Mouse (Mus musculus) embryonic facial prominence, embryonic 13.5 days (tissue): ENCODE measurements around the gene Hs3st6. TPM values are rescaled to one million over a fixed set of nuclear protein-coding genes. Genes with fewer than 3 reads are reported as not detected.
"Not testable (repeated sequence)": the region's sequence is repeated elsewhere in the genome, so short reads cannot be mapped to it uniquely, and the experiment has no call there.

ENCODE experiments used
- ATAC-seq: fragments of 200-750 bp; cut with Nextera tagmentation; 2 replicates; pipeline ENCODE4 v1.8.0; 2017; ENCODE audit warnings: low read depth; ENCODE audit not compliant: insufficient number of reproducible peaks, insufficient read depth, low FRiP score, low TSS enrichment
- H3K27ac ChIP-seq: fragments of 300-500 bp; sonication (generic); 2 replicates; pipeline ENCODE4 v1.5.1; 2015; ENCODE audit warnings: moderate library complexity, mild to moderate bottlenecking, inconsistent platforms
- H3K27me3 ChIP-seq: fragments of 300-500 bp; sonication (generic); 2 replicates; pipeline ENCODE4 v1.6.1; 2015; ENCODE audit warnings: mild to moderate bottlenecking, inconsistent platforms
- H3K36me3 ChIP-seq: fragments of 300-500 bp; sonication (generic); 2 replicates; pipeline ENCODE4 v1.6.1; 2015; ENCODE audit warnings: mild to moderate bottlenecking, inconsistent platforms
- H3K4me1 ChIP-seq: fragments of 300-500 bp; sonication (generic); 2 replicates; pipeline ENCODE4 v1.6.1; 2015; ENCODE audit warnings: inconsistent platforms
- H3K4me2 ChIP-seq: fragments of 300-500 bp; sonication (generic); 2 replicates; pipeline ENCODE4 v1.6.1; 2015; ENCODE audit warnings: moderate library complexity, mild to moderate bottlenecking, inconsistent platforms
- H3K4me3 ChIP-seq: fragments of 300-500 bp; sonication (generic); 2 replicates; pipeline ENCODE4 v1.5.1; 2015; ENCODE audit warnings: mild to moderate bottlenecking, inconsistent platforms
- H3K9ac ChIP-seq: fragments of 300-500 bp; sonication (generic); 2 replicates; pipeline ENCODE4 v1.6.1; 2015; ENCODE audit warnings: mild to moderate bottlenecking, inconsistent platforms
- H3K9me3 ChIP-seq: fragments of 300-500 bp; sonication (generic); 2 replicates; pipeline ENCODE4 v1.6.1; 2016; ENCODE audit warnings: inconsistent platforms
- WGBS: fragments of 180-500 bp; shearing (Covaris S2); methylation state at CpG from one replicate; pipeline ENCODE4 v1.1.7; 2015; ENCODE audit warnings: mixed read lengths; 5-methylcytosine and 5-hydroxymethylcytosine counted together
- polyA plus RNA-seq: library from polyadenylated mRNA; unstranded; fragments of >200 nt; fragmentation: Nextera tagmentation; extraction: Ambion mirVana; gene quantifications from 2 replicates; pipeline ENCODE4 v1.2.1, GENCODE M21; 2015

The Hs3st6 gene
- polyA plus RNA-seq, 1 experiment from 2014 or later, result 21.6 TPM

GRCm38 (mm10) chr17:24720616-24721015 lies 32.2 kb upstream of the Hs3st6 start:
- not testable (repeated sequence) for H3K27me3 ChIP-seq, ATAC-seq, H3K9me3 ChIP-seq
- peaks cover 32% of the 10 kb centered on the region for H3K4me1 ChIP-seq
- H3K9ac ChIP-seq, result peak overlapping the region; percentile 97
- H3K4me2 ChIP-seq, result peak overlapping the region; percentile 89
- WGBS, result 1% methylated on average over 11 of the region's 11 CpGs
- H3K4me3 ChIP-seq, result peak overlapping the region; percentile 91
- H3K36me3 ChIP-seq, result peaks cover 44% of the 10 kb centered on the region
- peak overlapping the region; percentile 83; the same call in 1 of the 2 replicates for H3K27ac ChIP-seq

- Histone ChIP-seq H3K9ac (peak overlapping the region; percentile 73), H3K4me3 (peak overlapping the region; percentile 91), H3K36me3 (peaks cover 37% of the 10 kb centered on the region), H3K4me2 (peak overlapping the region; percentile 89), H3K4me1 (peaks cover 32% of the 10 kb centered on the region)
- not testable (repeated sequence) for H3K9me3 ChIP-seq, H3K27ac ChIP-seq, ATAC-seq, H3K27me3 ChIP-seq
- WGBS, result 66% methylated on average over 7 of the region's 7 CpGs
These were observed 31.3 kb upstream of the Hs3st6 start for GRCm38 (mm10) chr17:24721383-24721955.

- no peak for ATAC-seq
- no peaks in the 10 kb centered on the region for H3K9me3 ChIP-seq
- peak overlapping the region; percentile 89 for H3K4me2 ChIP-seq
- peaks cover 28% of the 10 kb centered on the region for H3K36me3 ChIP-seq
- H3K27me3 ChIP-seq, result no peaks in the 10 kb centered on the region
- peak overlapping the region; percentile 54 for H3K9ac ChIP-seq
- WGBS, result 37% methylated on average over 13 of the region's 13 CpGs
- H3K4me3 ChIP-seq, result peak overlapping the region; percentile 91
- H3K4me1 ChIP-seq, result peaks cover 32% of the 10 kb centered on the region
- peak overlapping the region; percentile 33; the same call in 1 of the 2 replicates for H3K27ac ChIP-seq
These were observed 30.4 kb upstream of the Hs3st6 start for GRCm38 (mm10) chr17:24722220-24722924.

- H3K4me3 ChIP-seq, result peak overlapping the region; percentile 83
- ATAC-seq, result no peak
- peak overlapping the region; percentile 85 for H3K27ac ChIP-seq
- peaks cover 32% of the 10 kb centered on the region for H3K4me1 ChIP-seq
- peak overlapping the region; percentile 89 for H3K4me2 ChIP-seq
- 3% methylated on average over 12 of the region's 12 CpGs for WGBS
- peak overlapping the region; percentile 97 for H3K9ac ChIP-seq
- no peaks in the 10 kb centered on the region for H3K27me3 ChIP-seq
- H3K9me3 ChIP-seq, result no peaks in the 10 kb centered on the region
- peaks cover 20% of the 10 kb centered on the region for H3K36me3 ChIP-seq
These were observed 29.5 kb upstream of the Hs3st6 start for GRCm38 (mm10) chr17:24723122-24723880.

- peaks cover 16% of the 10 kb centered on the region for H3K36me3 ChIP-seq
- H3K9me3 ChIP-seq, result no peaks in the 10 kb centered on the region
- WGBS, result under 1% methylated on average over 15 of the region's 15 CpGs
- peak overlapping the region; percentile 89 for H3K4me2 ChIP-seq
- peaks cover 28% of the 10 kb centered on the region for H3K4me1 ChIP-seq
- peak overlapping the region; percentile 97 for H3K9ac ChIP-seq
- H3K27ac ChIP-seq, result peak overlapping the region; percentile 85
- H3K4me3 ChIP-seq, result peak overlapping the region; percentile 83
- ATAC-seq, result no peak
- no peaks in the 10 kb centered on the region for H3K27me3 ChIP-seq
These were observed 29.0 kb upstream of the Hs3st6 start for GRCm38 (mm10) chr17:24723881-24724180.

- Histone ChIP-seq H3K27me3 (no peaks in the 10 kb centered on the region), H3K36me3 (peaks cover 16% of the 10 kb centered on the region), H3K27ac (peak within 1 kb of the TSS; percentile 85), H3K4me1 (peaks cover 26% of the 10 kb centered on the region), H3K9ac (peak within 1 kb of the TSS; percentile 97), H3K4me2 (peak within 1 kb of the TSS; percentile 89), H3K9me3 (no peaks in the 10 kb centered on the region), H3K4me3 (peak within 1 kb of the TSS; percentile 83)
- WGBS, result under 1% methylated on average over 30 of the region's 30 CpGs
- peak; percentile 75 for ATAC-seq
These were observed 28.6 kb upstream of the Hs3st6 start, which contains the start of gene Ndufb10 for GRCm38 (mm10) chr17:24724184-24724583. TSS of gene Ndufb10 (minus strand) at chr17:24724478.

GRCm38 (mm10) chr17:24725637-24726390 lies 27.0 kb upstream of the Hs3st6 start:
- Histone ChIP-seq H3K4me1 (peaks cover 26% of the 10 kb centered on the region), H3K27ac (no peak overlapping the region), H3K27me3 (no peaks in the 10 kb centered on the region), H3K36me3 (peaks cover 16% of the 10 kb centered on the region), H3K4me3 (no peak overlapping the region), H3K9ac (no peak overlapping the region), H3K4me2 (no peak overlapping the region), H3K9me3 (no peaks in the 10 kb centered on the region)
- WGBS, result 67% methylated on average over 3 of the region's 3 CpGs
- no peak for ATAC-seq

GRCm38 (mm10) chr17:24727618-24728017 lies 25.2 kb upstream of the Hs3st6 start, which contains the start of gene Rpl3l:
TSS of gene Rpl3l (plus strand) at chr17:24727820.
- no peak for ATAC-seq
- Histone ChIP-seq H3K9ac (peak within 1 kb of the TSS; percentile 46; the same call in 1 of the 2 replicates), H3K36me3 (peaks cover under 1% of the 10 kb centered on the region; the same call in 1 of the 2 replicates), H3K4me3 (no peak within 1 kb of the TSS), H3K27me3 (no peaks in the 10 kb centered on the region), H3K9me3 (no peaks in the 10 kb centered on the region), H3K27ac (no peak within 1 kb of the TSS), H3K4me2 (no peak within 1 kb of the TSS), H3K4me1 (peaks cover 10% of the 10 kb centered on the region)
- WGBS, result 72% methylated on average over 2 of the region's 2 CpGs

GRCm38 (mm10) chr17:24728184-24728583 lies 24.6 kb upstream of the Hs3st6 start:
- peaks cover 5% of the 10 kb centered on the region for H3K4me1 ChIP-seq
- ATAC-seq, result no peak
- H3K9ac ChIP-seq, result no peak overlapping the region
- H3K36me3 ChIP-seq, result no peaks in the 10 kb centered on the region
- no peaks in the 10 kb centered on the region for H3K27me3 ChIP-seq
- no peak overlapping the region for H3K27ac ChIP-seq
- 74% methylated on average over 17 of the region's 17 CpGs for WGBS
- H3K4me2 ChIP-seq, result no peak overlapping the region
- H3K4me3 ChIP-seq, result no peak overlapping the region
- H3K9me3 ChIP-seq, result no peaks in the 10 kb centered on the region

GRCm38 (mm10) chr17:24729067-24729466 lies 23.7 kb upstream of the Hs3st6 start:
- Histone ChIP-seq H3K9me3 (no peaks in the 10 kb centered on the region), H3K36me3 (no peaks in the 10 kb centered on the region), H3K4me2 (no peak overlapping the region), H3K27ac (no peak overlapping the region), H3K4me3 (no peak overlapping the region), H3K4me1 (no peaks in the 10 kb centered on the region), H3K27me3 (no peaks in the 10 kb centered on the region), H3K9ac (no peak overlapping the region)
- ATAC-seq, result no peak
- WGBS, result 77% methylated on average over 6 of the region's 6 CpGs

- no peak for ATAC-seq
- Histone ChIP-seq H3K27ac (no peak overlapping the region), H3K4me1 (peaks cover under 1% of the 10 kb centered on the region; the same call in 1 of the 2 replicates), H3K36me3 (no peaks in the 10 kb centered on the region), H3K9me3 (no peaks in the 10 kb centered on the region), H3K9ac (no peak overlapping the region), H3K27me3 (no peaks in the 10 kb centered on the region), H3K4me3 (no peak overlapping the region), H3K4me2 (no peak overlapping the region)
- 81% methylated on average over 14 of the region's 14 CpGs for WGBS
These were observed 22.0 kb upstream of the Hs3st6 start for GRCm38 (mm10) chr17:24730787-24731186.
